Comparison of ENCODE assay signal across 11 mouse cellular contexts in genomic region chr4:122838416-122838815, GRCm38 (mm10). TPM values are rescaled to one million over a fixed set of nuclear protein-coding genes. Genes with fewer than 3 reads are reported as not detected.
DNase-seq lines count a peak whose midpoint lies in the region; ATAC-seq and TF ChIP-seq lines count a peak whose summit lies in the region.
"Had no signal": no experiment of that assay in that cellular context is flagged by ENCODE, and none has a peak within 500 bp of the region (broad histone marks: within the 10 kb centered on the region; RNA-seq: fewer than 3 reads in every experiment).

No protein-coding gene starts in this region.

- peak overlapping the region; percentile 14 for H3K4me3 ChIP-seq in testis, adult 2 months (ENCODE audit: control insufficient read depth, low read depth, low read length)
- H3K4me3 ChIP-seq in kidney, embryonic 14.5 days (ENCODE audit: low read length) = no peak overlapping the region
- H3K4me3 ChIP-seq: midbrain, embryonic 12.5 days had no signal

- H3K27ac ChIP-seq in testis, adult 2 months (ENCODE audit: control insufficient read depth, insufficient read depth, low read depth, low read length) = no peak overlapping the region
- H3K27ac ChIP-seq in kidney, embryonic 14.5 days (ENCODE audit: low read depth, low read length) = no peak overlapping the region
- H3K27ac ChIP-seq: midbrain, embryonic 12.5 days had no signal

- no peak overlapping the region for H3K9ac ChIP-seq in kidney, embryonic 14.5 days (ENCODE audit: low read depth, low read length)
- H3K9ac ChIP-seq: midbrain, embryonic 12.5 days had no signal

- TF ChIP-seq CTCF in testis, adult 2 months (IDR thresholded peaks at IDR 0.05; ENCODE audit: control insufficient read depth, insufficient read depth, insufficient replicate concordance, low read depth, low read length) = no peak

- H3K4me1 ChIP-seq in testis, adult 2 months (ENCODE audit: control insufficient read depth, insufficient read depth, low read length) = peaks cover 6% of the 10 kb centered on the region
- 0 out of 2 replicates have a peak, but pooled peaks cover 5% of the 10 kb centered on the region for H3K4me1 ChIP-seq in kidney, embryonic 14.5 days (ENCODE audit: control insufficient read depth, insufficient read depth, low read length)

- 71% methylated on average over 1 of the region's 1 CpGs for WGBS in kidney, embryonic 14.5 days

- H3K4me2 ChIP-seq in kidney, embryonic 14.5 days (replicated peaks; ENCODE audit: low read depth, low read length) = no peak overlapping the region
- H3K4me2 ChIP-seq: liver, embryonic 11.5 days; midbrain, embryonic 12.5 days had no signal

- DNase-seq in testis, postnatal 10 days (ENCODE audit: low spot score) = no peak
- DNase-seq in T-cell, adult 2 months (ENCODE audit: low spot score) = peak; percentile 26
- peak; percentile 23 for DNase-seq in thymus, postnatal 4 days
- DNase-seq in spleen, postnatal 4 days (ENCODE audit: low spot score in 2 of 2) = no peak
- DNase-seq: kidney, adult 9 months; right cerebral cortex, postnatal 25 days had no signal

- no peaks in the 10 kb centered on the region for H3K27me3 ChIP-seq in testis, adult 2 months (ENCODE audit: control insufficient read depth, insufficient read depth, low read length)
- no peaks in the 10 kb centered on the region for H3K27me3 ChIP-seq in kidney, embryonic 14.5 days (ENCODE audit: control insufficient read depth, insufficient read depth, low read length)
- H3K27me3 ChIP-seq: midbrain, embryonic 12.5 days had no signal

- no peaks in the 10 kb centered on the region for H3K36me3 ChIP-seq in testis, adult 2 months (ENCODE audit: control insufficient read depth, insufficient read depth, low read length)
- peaks cover 4% of the 10 kb centered on the region; the same call in 1 of the 2 replicates for H3K36me3 ChIP-seq in kidney, embryonic 14.5 days (ENCODE audit: control insufficient read depth, insufficient read depth, low read length)

- peak; percentile 72 for ATAC-seq in megakaryocyte progenitor cell, adult 5-6 weeks (replicated peaks; ENCODE audit: poor library complexity)
- ATAC-seq in kidney, embryonic 14.5 days (ENCODE audit: low FRiP score, low TSS enrichment) = no peak

- H3K9me3 ChIP-seq in kidney, embryonic 14.5 days (ENCODE audit: control insufficient read depth, low read length) = no peaks in the 10 kb centered on the region
- H3K9me3 ChIP-seq: midbrain, embryonic 12.5 days had no signal

- TF ChIP-seq POLR2A in testis, adult 2 months (IDR thresholded peaks at IDR 0.05; ENCODE audit: control insufficient read depth, low read depth, low read length) = no peak

RNA-seq across cellular contexts. Expression of gene Ppt1, which starts 2.4 kb away (rescaled TPM):
- polyA plus RNA-seq in testis, adult 2 months (2012; rRNA removed) = 84.2 and 122 TPM in 2 replicates
- total RNA-seq in megakaryocyte progenitor cell, adult 5-6 weeks (2015) = 120 and 123 TPM in 2 replicates
- total RNA-seq in megakaryocyte progenitor cell, adult 5-6 weeks (2017) = 71.5 and 79.3 TPM in 2 replicates
- 64.6 and 82.5 TPM in 2 replicates for polyA plus RNA-seq in kidney, embryonic 14.5 days (2014; fragmentation: Nextera tagmentation; extraction: Ambion mirVana)

RNA-seq across cellular contexts. Expression of gene Cap1, which starts 47.4 kb away (rescaled TPM):
- 47.0 and 62.4 TPM in 2 replicates for polyA plus RNA-seq in testis, adult 2 months (2012; rRNA removed)
- total RNA-seq in megakaryocyte progenitor cell, adult 5-6 weeks (2015) = 125 and 140 TPM in 2 replicates
- total RNA-seq in megakaryocyte progenitor cell, adult 5-6 weeks (2017) = 169 and 175 TPM in 2 replicates
- 45.6 and 76.7 TPM in 2 replicates for polyA plus RNA-seq in kidney, embryonic 14.5 days (2014; fragmentation: Nextera tagmentation; extraction: Ambion mirVana)

Comparison
In these comparisons a context has a peak if more than half of its experiments do, and no peak if none do; other contexts are left out.
1. DNase-seq: peak in T-cell, adult 2 months (single experiment) and thymus, postnatal 4 days (single experiment); none in testis, postnatal 10 days (single experiment) and spleen, postnatal 4 days (0 of 2).